Mouse (Mus musculus) E14TG2a.4 (cell line): ENCODE data around the gene Srebf1.
A peak's percentile ranks its signal among the peaks of the same experiment; 100 is the strongest.

Experiments used
- H3K27me3 ChIP-seq: 2 replicates; pipeline ENCODE4 v1.6.1; 2014; ENCODE audit warnings: low read length, control low read depth; ENCODE audit not compliant: insufficient read depth
- H3K36me3 ChIP-seq: 2 replicates; pipeline ENCODE4 v1.6.1; 2014; ENCODE audit warnings: low read length, control low read depth; ENCODE audit not compliant: insufficient read depth
- H3K4me1 ChIP-seq: replicated peaks from 2 replicates; pipeline ENCODE4 v1.6.1; 2014; ENCODE audit warnings: low read depth, low read length, control low read depth
- H3K4me3 ChIP-seq: replicated peaks from 2 replicates; pipeline ENCODE4 v1.5.1; 2014; ENCODE audit warnings: mild to moderate bottlenecking, low read length
- H3K9me3 ChIP-seq: 2 replicates; pipeline ENCODE4 v1.6.1; 2014; ENCODE audit warnings: low read length, control low read depth
- CTCF ChIP-seq: conservative IDR thresholded peaks from 2 replicates; pipeline ENCODE4 v1.5.1; 2014; ENCODE audit warnings: low read length
- NANOG ChIP-seq: IDR thresholded peaks from 2 replicates; pipeline ENCODE4 v1.6.1; 2014; ENCODE audit warnings: borderline replicate concordance, low read length, mixed read lengths
- POU5F1 ChIP-seq: IDR thresholded peaks from 2 replicates; pipeline ENCODE4 v1.6.1; 2014; ENCODE audit warnings: low read length, borderline replicate concordance

The Srebf1 gene

DNA sequence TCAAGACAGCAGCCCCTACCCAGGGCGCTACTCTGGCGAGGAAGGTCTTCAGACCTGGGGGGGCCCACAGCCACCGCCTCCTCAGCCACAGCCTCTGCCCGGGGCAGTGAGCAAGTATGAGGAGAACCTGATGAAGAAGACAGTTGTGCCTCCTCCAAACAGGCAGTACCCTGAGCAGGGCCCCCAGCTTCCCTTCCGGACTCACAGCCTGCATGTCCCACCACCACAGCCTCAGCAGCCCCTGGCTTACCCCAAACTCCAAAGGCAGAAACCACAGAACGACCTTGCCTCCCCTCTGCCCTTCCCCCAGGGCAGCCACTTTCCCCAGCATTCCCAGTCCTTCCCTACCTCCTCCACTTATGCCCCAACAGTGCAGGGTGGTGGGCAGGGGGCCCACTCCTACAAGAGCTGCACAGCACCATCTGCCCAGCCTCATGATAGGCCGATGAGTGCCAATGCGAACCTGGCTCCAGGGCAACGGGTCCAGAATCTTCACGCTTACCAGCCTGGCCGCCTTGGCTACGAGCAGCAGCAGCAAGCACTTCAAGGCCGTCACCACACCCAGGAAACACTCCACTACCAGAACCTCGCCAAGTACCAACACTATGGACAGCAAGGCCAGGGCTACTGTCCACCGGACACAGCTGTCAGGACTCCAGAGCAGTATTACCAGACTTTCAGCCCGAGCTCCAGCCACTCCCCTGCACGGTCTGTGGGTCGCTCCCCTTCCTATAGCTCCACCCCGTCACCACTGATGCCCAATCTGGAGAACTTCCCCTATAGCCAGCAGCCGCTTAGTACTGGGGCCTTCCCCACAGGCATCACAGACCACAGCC is 36.8 kb downstream of the Srebf1 start:
- Histone ChIP-seq H3K4me1 (peaks cover 100% of the 10 kb centered on the region), H3K27me3 (peaks cover 46% of the 10 kb centered on the region), H3K9me3 (no peaks in the 10 kb centered on the region), H3K4me3 (peak overlapping the region; percentile 69; the same call in 1 of the 2 replicates), H3K36me3 (peaks cover 57% of the 10 kb centered on the region)
- TF ChIP-seq POU5F1: no peak

DNA sequence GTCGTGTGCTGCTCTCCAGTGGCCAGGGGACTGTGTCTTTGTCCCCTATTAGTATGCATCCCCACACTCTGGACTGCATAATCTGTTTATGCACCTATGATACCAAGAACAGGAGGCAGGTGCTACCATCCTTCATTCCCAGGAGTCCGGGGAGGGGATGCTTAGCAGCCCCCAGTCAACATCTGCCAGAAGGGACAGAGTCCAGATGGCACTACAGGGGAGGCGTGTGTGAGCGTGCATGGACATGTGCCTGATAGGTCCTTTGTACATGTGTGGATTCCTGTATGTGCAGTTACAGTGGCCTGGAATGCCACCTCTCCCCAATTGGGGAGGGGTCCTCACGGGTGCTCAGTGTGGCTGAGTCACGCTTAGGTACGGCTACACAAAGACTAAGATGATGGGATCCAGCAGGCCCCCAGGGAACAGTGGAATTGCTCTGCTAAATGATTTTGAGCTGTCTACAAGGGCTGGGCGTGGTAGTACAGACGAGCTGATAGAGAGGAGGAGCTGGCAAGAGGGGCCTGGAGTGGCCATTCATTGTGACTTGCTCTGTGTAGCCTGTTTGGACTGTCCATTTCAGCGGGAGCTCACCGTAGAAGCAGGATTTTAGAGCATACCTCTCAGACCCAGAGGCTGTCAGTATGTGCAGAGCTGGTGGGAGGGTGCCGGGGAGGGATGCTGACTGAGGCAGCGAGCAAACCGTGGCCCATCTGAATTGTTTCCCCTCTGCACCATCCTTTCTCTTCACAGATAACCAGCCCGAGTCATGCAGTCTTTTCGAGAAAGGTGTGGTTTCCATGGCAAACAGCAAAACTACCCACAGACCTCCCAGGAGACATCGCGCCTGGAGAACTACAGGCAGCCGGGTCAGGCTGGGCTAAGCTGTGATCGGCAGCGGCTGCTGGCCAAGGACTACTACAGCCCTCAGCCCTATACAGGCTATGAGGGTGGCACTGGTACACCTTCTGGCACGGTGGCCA is 37.7 kb downstream of the Srebf1 start:
- H3K27me3 ChIP-seq: peaks cover 46% of the 10 kb centered on the region
- H3K9me3 ChIP-seq: no peaks in the 10 kb centered on the region
- no peak overlapping the region for H3K4me3 ChIP-seq
- TF ChIP-seq CTCF: no peak
- no peak for TF ChIP-seq POU5F1
- no peak for TF ChIP-seq NANOG
- H3K4me1 ChIP-seq: peaks cover 100% of the 10 kb centered on the region
- H3K36me3 ChIP-seq: peaks cover 58% of the 10 kb centered on the region

DNA sequence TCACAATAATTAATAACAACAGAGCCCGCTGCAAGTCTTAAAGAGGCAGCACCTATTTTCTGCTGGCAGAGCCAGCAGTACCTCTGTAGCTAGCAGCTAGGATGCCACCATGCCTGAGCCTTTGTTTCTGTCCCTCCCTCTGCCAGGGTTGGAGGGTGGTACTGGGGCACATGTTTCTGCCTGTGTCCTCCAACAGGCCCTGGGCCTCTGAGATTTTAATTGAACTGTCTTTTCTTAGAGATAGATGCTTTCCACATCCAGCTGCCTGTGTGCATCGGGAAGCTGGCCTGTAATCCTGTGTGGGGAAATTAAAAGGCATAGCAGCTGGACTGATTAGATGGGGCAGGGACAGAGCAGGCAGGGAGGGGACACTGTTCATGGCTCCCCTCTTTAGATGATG is 39.6 kb downstream of the Srebf1 start:
- peaks cover 61% of the 10 kb centered on the region for H3K36me3 ChIP-seq
- peaks cover 100% of the 10 kb centered on the region for H3K4me1 ChIP-seq
- TF ChIP-seq CTCF (no peak), POU5F1 (no peak), NANOG (no peak)
- H3K27me3 ChIP-seq: peaks cover 28% of the 10 kb centered on the region
- H3K9me3 ChIP-seq: no peaks in the 10 kb centered on the region
- H3K4me3 ChIP-seq: no peak overlapping the region; the same call in 1 of the 2 replicates

DNA sequence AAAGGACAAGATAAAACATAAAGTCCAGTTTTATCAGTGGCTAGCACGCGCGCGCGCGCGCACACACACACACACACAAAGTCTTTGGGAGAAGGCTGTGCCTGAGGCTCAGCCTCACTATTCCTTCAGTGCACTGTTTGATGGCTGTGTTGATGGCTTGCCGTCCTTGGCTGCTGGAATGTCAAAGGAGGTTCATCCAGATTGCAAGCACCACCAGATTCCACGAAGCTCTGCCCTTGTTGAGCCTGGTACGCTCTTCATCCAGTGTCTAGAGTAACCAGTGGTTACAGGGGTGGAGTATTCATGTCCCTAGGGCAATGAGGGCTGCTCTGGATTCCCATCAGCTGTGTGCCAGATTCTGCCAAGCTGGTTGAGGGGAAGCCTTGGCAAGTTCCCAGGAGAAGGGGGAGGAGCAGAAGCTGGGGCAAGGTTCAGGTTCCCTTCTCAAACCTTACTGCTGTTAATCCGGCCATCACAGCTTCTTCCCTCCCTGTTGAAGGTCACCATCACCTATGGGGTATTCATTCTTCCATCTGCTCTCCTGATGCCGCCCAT is 40.2 kb downstream of the Srebf1 start:
- Histone ChIP-seq H3K27me3 (peaks cover 23% of the 10 kb centered on the region), H3K4me1 (peaks cover 100% of the 10 kb centered on the region), H3K4me3 (no peak overlapping the region; the same call in 1 of the 2 replicates), H3K36me3 (peaks cover 57% of the 10 kb centered on the region), H3K9me3 (no peaks in the 10 kb centered on the region)
- TF ChIP-seq CTCF (no peak), NANOG (no peak), POU5F1 (no peak)

DNA sequence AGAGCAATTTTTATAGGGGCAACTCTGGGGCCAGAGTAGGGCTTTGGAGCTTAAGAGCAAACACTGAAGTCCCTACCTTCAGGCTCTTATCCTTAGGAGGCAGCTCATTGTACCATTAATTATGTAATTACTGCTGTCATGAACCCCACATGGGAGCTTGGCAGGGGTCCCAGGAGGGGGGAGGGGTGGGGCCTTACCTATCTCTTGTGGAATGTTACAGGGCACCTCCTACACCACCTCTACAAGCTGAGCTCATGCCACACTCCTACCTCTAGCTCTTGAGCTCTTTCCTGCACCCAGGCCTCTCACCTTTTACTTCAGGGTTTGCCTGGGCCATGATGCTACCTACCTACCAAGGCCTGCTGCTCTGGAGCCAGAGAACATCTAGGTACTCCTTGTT is 43.9 kb downstream of the Srebf1 start:
- Histone ChIP-seq H3K9me3 (no peaks in the 10 kb centered on the region), H3K4me1 (peaks cover 82% of the 10 kb centered on the region), H3K4me3 (peak overlapping the region; percentile 91), H3K36me3 (peaks cover 32% of the 10 kb centered on the region), H3K27me3 (no peaks in the 10 kb centered on the region)
- TF ChIP-seq NANOG (no peak; the same call in 1 of the 2 replicates), POU5F1 (no peak), CTCF (no peak)

DNA sequence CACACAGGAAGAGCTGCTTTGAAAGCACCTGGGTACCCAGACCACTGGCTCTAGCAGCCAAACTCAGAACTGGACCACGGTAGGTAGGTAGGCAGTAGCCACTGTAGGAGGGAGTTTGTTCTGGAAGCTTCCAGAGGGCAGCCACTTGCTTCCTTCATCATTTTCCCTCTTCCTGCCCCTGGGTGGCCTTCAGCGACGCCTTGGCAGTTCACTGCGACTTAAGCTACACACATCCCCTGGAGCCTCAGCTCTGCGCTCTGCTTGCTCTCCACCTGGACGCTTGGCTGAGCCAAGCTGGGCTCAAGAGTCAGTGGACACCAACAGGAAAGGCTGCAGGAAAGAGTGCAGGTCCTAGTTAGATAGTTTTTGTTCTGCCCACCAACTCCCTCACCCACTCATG is 44.4 kb downstream of the Srebf1 start:
- Histone ChIP-seq H3K27me3 (no peaks in the 10 kb centered on the region), H3K4me3 (peak overlapping the region; percentile 91), H3K4me1 (peaks cover 82% of the 10 kb centered on the region), H3K9me3 (no peaks in the 10 kb centered on the region), H3K36me3 (peaks cover 37% of the 10 kb centered on the region)
- no peak for TF ChIP-seq POU5F1
- no peak for TF ChIP-seq NANOG
- TF ChIP-seq CTCF: no peak

DNA sequence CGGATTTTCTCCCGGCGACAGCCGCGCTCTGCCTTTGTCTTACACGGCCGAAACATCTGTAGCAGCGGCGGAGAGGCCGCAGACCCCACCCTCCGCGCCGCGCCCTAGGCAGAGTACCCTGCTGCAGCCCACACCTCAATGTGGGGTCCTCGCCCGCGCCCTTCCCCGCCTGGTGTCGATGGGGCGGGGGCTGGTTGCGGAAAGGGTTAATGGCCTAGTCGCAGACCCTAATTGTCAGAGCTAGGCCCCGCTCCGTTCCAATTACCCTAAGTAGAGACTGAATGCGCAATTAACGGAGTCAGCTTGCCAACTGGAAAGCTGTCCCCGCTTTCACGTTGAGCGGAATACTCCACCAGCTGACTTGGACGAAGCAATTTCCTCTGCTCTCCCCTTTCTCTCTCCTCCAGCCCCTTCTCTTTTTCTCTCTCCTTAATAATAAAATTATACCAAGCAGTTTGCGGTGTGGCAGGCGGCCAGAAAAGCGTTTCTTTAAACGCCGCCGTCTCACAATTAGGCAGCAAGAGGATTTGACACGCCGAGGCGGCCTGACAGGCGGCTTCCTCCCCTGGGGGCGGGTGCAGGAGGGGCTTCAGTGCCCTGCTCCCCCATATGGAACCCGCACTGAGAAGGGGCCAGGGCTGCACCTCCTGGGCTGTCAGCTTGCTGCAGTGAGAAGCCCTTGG is 45.3 kb downstream of the Srebf1 start:
- no peaks in the 10 kb centered on the region for H3K9me3 ChIP-seq
- peaks cover 82% of the 10 kb centered on the region for H3K4me1 ChIP-seq
- H3K36me3 ChIP-seq: peaks cover 42% of the 10 kb centered on the region
- TF ChIP-seq NANOG: no peak
- no peak for TF ChIP-seq POU5F1
- no peak for TF ChIP-seq CTCF
- H3K4me3 ChIP-seq: peak overlapping the region; percentile 91
- H3K27me3 ChIP-seq: no peaks in the 10 kb centered on the region
